Mouse (Mus musculus): ENCODE data around the gene Rbms3.
A peak's percentile ranks its signal among the peaks of the same experiment; 100 is the strongest.

Rbms3 gene

DNA sequence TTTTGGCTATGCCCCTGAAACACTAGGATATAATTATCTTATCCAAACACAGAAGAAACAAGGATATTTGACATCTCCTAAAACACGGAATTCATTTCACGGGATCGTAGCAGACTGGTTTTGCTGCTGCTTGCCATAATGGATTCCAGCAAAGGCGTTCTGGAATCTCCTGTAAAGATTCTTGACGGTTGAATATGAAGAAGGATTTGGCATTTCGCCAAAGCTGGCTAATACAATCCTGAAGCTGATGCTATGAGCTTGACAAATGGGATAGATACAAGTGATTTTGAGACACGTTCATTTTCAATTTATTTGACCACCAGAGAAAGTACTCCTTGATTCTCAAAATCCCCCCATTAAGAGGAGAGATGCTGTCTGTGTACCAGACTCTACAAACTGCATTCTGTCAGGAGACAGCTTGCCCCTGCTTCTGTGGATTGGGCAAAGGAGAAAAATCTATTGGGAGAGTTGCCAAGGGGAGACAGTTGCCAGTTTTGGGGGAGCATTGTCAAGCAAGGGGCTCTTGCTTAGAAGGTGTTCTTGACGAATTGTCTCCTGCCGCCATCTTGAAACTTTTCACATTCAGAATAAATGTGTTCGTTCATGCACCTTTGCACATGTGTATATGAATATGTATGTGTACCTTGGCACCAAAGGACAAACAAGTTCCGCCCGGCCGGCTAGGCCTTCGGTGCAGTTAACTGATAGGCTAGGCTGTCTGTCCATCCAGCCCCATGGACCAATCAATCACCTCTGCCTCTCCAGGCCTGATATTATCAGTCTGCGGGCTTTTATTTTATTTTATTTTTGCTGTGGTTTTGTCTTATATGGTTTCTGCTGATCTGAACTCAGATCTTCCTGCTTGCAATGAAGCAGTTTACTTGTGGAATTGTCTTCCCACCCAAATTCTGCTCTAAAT lies 442.3 kb downstream of the Rbms3 start:
- no peak for DNase-seq (ENCODE audit: low spot score in 2 of 2)

DNA sequence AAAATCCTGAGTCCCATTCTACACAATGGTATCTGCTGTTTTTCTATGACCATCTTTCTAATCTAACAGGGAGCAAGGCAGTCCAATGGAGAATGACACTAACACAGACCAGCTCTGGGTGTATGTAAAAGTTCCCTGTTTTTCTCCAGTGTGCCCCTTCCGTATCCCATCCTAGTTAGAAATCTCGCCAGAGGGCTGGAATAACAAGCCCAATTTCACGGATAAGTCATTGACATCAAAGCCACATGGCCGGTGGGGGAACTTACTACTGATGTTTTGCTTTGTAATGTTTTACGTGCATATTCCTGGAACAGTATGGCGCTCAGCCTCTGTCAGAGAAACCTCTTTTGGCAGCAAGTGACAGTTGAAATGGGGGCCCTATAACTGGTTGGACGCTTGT lies 449.1 kb downstream of the Rbms3 start:
- DNase-seq (ENCODE audit: low spot score in 2 of 2), result no peak

DNA sequence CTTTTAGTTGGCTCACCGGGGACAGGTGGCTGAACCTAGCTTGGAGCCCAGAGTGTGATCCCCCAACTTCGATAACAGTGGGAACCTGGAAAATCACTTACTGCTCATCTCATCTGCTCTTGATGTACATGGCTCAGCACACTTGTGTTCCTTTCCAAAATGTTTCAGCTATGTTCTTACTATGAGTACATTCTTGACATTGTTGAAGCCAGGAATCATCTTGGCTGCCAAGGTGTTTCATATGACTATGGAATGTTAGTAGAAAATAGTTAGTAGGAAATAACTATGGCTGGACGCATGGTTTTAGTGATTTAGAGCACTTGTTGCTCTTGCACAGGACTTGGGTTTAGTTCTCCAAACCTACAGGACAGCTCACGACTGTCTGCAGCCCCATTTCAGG lies 451.3 kb downstream of the Rbms3 start:
- DNase-seq (ENCODE audit: low spot score in 2 of 2), result no peak

DNA sequence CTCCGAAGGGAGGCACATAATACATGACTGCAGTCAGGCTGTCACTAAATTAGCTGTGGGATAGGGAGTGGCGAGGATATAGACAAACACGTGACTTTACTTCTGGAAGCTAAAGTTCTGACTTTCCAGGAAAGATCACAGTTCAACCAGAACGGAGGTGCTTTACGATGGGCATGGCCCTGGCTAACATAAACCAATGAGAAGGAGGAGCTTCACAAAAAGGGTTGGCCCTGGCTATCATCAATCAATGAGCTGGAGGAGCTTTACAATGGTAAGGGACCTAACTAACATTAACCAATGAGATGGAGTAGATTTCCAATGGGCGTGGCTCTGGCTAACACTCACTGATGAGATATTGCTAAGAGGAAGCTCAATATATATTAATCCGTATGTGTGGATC lies 457.2 kb downstream of the Rbms3 start:
- no peak for DNase-seq (ENCODE audit: low spot score in 2 of 2)

DNA sequence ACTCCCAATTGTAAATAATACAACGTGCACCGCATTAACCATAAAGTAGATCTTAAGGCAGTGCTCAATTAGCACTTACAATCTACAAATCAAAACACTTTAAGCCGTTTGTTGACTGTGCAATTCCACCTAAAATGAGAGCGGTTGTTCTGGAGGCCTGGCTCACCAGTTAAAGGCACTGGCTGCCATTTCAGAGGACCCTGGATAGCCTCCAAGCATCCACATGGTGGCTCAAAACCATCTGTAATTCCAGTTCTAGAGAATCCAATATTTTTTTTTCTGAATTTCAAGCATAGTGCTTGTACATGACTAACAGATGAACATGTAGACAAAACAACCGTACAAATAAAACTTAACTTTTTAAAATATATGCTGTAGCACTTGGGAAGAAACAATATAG lies 460.5 kb downstream of the Rbms3 start:
- DNase-seq (ENCODE audit: low spot score in 2 of 2), result no peak

DNA sequence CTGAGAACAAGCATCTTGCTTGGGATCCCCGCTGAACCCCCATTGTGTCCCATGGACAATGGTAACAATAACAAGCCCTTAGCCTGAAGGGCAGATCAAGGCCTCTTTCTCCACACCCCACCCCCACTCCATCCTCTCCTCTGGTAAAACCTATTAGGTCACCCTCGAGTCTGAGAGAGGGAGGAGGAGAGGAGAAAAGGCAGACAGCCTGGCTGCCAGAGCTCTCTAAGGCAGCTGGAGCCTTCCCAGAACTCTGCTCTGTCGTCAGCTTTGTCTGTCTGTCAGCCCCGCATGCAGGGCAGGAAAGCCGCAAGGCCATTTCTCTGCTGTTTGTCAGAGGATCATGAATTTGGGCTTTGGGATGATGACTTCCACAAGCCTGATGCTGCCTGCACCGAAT lies 466.6 kb downstream of the Rbms3 start:
- DNase-seq (ENCODE audit: low spot score in 2 of 2), result peak in 1 of 2 experiments; percentile 5

DNA sequence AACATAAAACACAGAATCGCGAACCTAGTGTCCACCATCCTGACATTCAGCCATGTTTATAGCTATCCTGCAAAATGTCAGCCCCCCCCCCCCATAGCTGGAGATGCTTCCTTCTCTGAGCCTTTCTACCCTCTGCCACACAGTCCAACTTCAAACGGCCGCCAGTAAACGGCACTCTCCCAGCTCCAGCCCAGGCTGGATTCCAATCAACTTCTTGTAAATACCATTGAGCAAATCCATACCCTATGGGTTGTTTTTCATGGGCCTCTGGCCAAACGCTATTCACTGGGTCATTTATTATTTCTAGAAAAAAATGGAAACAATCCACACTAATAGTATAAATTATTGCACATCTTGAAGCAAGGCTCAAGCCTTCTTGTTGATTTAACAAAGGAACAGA lies 468.6 kb downstream of the Rbms3 start:
- DNase-seq (ENCODE audit: low spot score in 2 of 2), result no peak

DNA sequence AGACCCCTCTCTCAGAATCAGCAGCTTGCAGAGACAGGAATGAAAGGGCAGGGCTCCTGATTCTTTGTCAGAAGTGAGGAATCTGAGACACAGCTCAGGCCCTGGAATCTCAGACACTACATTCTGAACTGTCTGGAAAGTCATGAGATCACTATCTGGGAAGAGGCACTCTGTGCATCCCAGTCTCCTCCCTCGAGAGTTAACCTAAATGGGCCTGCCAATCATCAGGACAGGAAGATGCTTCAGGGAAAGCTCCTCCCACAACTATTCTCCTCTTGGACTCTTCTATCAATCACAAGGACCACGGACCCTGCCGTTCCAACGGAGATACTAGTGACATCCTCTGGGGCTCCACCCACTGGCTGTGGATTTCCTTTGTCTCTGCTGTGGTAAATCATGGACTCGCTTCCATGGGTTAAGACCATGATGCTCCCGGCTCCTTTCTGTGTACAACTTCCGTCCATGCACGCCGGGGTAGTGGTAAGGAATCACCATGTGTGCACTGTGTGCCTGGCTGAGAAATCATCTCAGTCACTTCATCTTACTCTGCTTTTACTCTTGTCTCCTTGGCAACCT lies 473.3 kb downstream of the Rbms3 start:
- DNase-seq (ENCODE audit: low spot score in 2 of 2), result no peak

DNA sequence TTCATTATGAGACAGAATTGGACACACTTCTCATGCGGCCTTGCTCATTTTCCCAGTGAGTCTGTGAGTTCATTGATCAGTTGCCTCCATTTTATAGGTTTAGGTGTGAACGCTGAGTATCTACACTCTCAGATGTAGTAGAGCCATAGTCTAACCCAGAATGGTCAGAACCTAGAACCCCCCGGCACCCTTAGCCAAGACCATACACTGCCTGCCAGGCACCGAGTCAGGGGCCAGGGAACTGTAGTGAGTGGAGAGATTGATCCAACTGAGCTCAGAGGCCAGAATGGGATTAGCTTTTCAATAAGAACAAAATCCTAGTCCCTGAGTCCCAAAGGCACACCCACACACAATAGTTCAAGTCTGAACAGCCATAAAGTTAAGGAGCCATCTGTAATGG lies 475.1 kb downstream of the Rbms3 start:
- DNase-seq (ENCODE audit: low spot score in 2 of 2), result no peak

DNA sequence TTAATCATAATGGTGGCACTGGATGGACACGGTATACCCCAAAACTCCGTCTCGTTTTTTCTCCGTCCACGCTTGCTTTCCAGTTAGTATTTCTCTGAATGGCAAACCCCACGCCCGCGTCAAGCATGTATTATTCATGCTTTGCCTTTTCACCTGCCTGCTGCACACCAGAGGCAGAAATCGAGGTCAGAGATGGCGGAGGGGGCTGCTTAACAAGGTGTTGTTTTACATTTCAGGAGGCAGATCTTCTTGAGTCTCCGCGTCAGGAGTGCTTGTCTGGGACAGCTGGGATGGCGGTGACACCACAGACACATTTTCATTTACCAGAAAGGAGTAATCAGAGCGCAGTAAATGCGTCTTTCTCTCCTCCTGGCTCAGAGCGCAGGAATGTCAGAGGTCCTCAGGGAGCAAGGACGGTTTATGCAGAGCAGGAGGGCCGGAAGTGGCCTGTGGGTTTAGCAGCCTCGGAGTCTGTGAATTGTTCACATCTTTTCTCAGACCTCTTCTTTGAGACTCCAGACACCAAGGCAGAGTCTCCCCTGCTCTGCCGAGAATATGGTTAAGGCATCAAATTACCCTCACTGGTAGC lies 475.9 kb downstream of the Rbms3 start:
- no peak for DNase-seq (ENCODE audit: low spot score in 2 of 2)

DNA sequence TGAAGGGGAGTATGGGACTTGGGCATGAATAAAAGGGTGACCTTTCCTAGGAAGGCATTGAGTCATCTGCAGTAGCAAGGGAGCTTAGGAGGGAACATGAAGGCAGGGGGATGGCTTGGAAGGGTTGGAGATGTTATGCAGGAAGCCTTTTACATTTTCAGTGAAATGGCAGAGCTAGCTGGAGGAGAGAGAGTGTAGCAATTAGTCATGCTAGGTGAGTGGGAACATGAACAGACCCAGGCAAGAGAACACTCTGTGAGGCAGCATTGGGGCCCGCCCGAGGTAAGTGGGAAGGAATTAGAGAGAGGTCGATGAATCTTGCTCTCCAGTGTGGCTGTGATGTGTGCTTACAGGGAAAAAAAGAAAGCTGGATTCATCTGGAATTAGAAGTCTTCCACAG lies 477.8 kb downstream of the Rbms3 start:
- no peak for DNase-seq (ENCODE audit: low spot score in 2 of 2)

DNA sequence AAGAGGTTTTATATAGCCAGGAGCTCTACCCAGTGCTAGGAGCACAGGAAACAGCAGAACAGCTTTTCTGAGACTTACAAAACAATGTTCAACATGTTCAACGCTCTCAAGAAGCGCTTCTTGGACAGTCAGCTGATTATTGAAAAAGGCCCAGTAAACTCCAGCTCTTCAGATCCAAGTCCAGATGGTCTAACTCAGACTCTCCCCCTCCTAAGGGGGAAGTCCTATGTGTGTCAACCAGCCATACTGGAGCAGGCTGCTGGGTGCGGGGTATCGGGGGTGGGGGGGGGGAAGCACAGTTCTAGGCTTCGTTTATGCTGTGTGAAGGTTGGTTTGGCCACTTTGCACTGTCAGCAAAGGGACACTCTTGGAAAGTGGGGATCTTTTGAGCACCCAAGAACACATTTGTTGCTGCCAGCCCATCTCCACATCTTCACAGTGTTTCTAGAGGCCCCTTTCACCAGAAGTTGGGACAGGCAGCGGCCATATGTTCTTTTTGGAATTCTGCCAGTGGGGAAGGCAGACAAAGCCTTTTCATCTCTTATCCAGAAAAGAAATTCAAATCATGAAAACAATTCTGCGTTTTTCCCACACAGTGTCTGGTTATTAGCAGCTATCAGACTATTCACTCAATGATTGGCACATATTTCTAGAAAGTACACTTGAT lies 485.5 kb downstream of the Rbms3 start:
- no peak for DNase-seq (ENCODE audit: low spot score in 2 of 2)

DNA sequence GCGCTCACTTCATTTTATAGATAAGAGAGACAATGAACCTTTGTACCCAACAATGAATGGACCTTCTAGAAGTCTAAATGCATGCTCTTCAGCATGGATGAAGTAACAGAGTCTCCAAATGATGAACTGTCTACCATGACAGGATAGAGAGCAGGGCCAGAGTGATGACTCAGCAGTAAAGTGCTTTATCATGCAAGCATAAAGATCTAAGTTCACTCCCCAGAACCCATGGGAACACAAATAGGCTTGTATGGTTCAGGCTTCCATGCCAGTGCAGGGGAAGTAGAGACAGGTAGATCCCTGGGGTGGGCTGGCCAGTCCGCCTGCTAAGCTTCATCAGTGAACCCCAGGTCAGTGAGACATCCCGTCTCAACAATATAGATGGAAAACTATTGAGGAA lies 489.7 kb downstream of the Rbms3 start:
- no peak for DNase-seq (ENCODE audit: low spot score in 2 of 2)

DNA sequence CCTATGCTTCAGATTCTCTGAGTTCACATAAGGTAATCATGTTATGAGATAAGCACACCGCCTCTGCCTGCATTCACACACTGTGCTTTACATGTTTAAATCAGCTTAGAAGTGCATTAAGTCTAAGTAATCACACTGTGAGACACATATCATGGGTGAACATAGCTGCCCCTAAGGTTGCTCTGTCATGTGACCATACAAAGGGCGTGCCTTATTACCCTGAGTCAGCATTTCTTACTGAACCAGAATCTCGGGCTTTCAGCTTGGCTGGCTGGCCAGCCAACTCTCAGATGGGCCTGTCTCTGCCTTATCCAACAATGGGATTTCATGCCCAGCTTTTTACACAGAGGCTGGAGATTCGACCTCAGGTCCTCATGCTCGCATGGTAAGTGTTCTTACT lies 493.3 kb downstream of the Rbms3 start:
- no peak for DNase-seq (ENCODE audit: low spot score in 2 of 2)

DNA sequence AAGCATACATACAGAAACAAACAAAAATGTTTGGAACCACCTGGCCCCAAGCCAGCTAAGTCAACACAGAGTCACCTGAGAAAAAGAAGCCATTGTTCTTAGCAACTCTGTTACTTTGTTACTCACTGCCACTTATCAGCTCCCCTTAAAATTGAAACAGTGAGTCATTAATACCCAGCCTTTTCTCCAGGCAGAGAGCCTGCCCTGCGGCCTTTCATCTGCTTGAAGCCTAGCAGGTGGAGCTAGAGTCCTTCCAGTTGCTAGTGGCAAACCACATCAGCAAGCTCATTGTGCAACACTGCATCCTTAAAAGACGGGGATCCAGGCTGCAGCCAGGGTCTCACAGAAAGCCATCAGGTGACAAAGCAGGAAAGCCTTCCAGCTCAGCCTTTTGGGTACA lies 495.7 kb downstream of the Rbms3 start:
- DNase-seq (ENCODE audit: low spot score in 2 of 2), result no peak

DNA sequence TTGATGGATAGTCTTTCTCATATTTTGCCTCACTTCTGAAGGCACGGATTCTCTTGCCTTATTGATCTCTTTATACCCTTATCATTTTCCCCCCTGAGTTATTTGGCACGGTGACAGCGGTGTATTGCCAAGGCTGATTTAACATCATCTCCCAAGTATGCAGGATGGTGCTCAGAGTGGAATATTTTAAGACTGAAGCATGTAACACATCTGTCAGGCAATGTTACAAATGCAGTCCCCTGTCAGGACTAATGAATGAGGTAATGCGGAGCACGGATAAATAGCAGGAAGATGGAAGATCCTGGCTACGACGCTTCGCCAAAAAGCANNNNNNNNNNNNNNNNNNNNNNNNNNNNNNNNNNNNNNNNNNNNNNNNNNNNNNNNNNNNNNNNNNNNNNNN lies 502.9 kb downstream of the Rbms3 start:
- no peak for DNase-seq (ENCODE audit: low spot score in 2 of 2)

DNA sequence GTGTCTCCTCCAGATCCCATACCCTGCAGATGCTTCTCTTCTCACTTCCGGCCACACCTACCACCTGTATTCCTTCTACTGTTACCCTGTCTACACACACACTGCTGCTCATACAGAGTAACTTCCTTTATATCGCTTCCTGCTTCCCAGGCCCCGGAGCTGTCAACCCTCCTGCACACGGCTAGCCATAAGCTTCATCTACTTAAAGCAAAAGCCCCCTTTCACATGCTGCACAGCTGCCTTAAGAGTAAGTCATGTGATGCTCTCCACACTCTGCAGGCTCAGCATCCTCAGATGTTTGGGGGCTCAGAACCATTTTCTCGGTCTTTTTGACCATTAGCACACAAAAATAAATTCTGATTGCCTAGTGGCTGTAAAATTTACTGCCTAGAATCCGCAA lies 503.9 kb downstream of the Rbms3 start:
- no peak for DNase-seq (ENCODE audit: low spot score in 2 of 2)

DNA sequence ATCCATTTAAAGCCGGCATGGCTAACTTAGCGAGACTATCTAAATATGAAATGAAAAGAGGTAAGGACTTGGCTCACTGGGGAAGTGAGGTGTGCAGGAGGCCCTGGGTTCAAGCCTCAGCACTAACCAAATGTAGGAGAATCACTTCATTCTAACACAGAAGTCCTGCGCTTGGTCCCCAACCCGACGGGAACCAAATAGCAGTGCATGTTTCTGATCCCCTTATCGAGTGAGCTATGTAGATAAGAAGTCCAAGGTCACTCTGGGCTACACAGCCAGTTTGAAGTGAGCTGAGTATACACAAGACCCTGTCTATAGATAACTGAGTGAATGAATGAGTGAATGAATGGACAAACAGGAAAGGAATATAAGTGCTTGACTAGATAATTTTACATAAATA lies 508.1 kb downstream of the Rbms3 start:
- no peak for DNase-seq (ENCODE audit: low spot score in 2 of 2)

DNA sequence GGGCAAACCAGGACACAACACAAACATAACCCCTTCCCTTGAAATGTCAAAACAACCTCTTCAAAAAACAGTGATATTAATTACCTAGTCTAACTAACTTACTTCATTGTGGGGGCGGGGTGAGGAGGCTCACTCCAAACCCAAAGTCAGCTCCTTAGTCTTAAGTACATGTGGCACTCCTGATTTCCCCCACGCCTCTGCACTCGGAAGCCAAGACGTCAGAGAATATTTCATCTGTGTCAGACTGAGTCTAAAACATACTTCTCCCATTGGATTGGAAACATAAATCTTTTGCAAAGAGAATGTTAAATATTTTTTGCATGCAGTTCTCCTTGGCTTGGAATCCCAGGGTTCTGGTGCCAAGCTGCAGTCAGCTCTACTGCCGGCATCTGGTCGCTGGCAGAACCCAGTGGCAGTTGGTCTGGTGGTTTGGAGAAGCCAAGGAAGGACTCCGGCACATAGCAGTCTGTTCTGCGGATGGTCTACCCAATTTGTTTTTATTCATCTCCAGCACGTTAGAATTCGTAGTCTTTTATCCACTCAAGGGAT lies 512.5 kb downstream of the Rbms3 start:
- DNase-seq (ENCODE audit: low spot score in 2 of 2), result peak in 1 of 2 experiments; percentile 5

DNA sequence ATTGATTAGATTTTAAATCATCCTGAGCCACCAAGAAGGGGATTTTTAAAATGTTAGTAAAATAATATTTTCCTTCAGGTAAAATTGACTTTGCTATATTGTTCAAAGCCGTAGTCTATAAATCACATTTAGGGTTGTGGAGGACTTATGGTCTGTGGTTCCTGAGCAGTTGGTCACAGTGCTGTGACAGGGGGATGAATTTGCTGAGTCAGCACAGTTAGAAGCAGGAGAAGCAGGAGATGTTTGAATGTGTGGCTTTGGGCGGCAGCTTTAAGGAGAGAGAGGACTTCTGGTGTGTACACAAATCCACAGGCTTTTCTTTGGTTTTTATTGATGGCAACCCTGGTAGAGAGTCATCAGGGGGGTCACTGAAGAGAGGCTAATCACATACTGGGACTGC lies 514.1 kb downstream of the Rbms3 start:
- DNase-seq (ENCODE audit: low spot score in 2 of 2), result no peak

DNA sequence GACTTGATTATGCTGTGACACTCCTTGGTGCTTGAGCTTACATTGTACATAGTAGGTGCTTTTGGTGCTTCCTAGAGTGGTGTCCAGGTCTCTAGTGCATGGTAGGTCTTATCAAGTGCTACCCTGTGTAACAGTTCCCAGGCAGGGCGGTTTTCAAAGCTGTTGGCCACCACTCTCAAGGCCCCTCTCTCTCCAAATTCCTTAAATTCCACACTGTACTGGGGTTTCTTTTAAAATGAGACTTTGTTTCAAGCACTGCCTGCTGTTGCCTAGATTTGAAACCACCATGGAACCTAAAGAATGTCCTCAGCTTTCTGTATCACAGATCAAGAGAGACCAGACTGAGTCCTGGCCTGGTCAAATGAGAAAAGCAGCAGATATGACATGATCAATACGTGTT lies 516.1 kb downstream of the Rbms3 start:
- no peak for DNase-seq (ENCODE audit: low spot score in 2 of 2)

DNA sequence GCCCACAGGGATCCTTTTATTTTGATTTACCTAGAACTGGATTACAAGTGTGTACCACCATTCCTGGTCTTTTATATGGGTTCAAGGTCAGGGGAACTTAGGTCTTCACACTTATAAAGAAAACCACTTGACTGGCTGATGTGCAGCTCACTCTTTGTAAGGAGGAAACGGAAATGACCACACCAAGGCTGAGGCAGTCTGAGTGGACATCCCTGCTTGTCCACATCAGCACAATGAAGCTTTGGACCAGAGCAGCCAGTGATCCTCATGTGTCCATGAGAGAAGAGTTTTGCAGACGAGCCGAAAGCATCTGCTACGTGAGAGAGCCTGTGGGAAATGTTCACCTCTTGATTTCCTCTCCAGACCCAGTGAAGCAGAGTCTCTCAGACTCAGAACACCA lies 521.8 kb downstream of the Rbms3 start:
- no peak for DNase-seq (ENCODE audit: low spot score in 2 of 2)

All from frontal cortex, postnatal 14 days (tissue).